Mouse (Mus musculus) 416B (cell line): ENCODE data around the gene Rara.
"Not testable (repeated sequence)": the region's sequence is repeated elsewhere in the genome, so short reads cannot be mapped to it uniquely, and the experiment has no call there.

ENCODE experiments used
- DNase-seq: peaks from one replicate; pipeline ENCODE4 v3.0.0; 2011; ENCODE audit warnings: low read depth

The Rara gene

GRCm38 (mm10) chr11:98968716-98969495, 41.3 kb downstream of the Rara start:
- DNase-seq: no peak

GRCm38 (mm10) chr11:98969496-98969927, 41.9 kb downstream of the Rara start:
- no peak for DNase-seq

- DNase-seq: no peak
Observed at GRCm38 (mm10) chr11:98970191-98970925, 42.7 kb downstream of the Rara start.

- no peak for DNase-seq
Observed at GRCm38 (mm10) chr11:98971316-98972031, 43.9 kb downstream of the Rara start.

DNA sequence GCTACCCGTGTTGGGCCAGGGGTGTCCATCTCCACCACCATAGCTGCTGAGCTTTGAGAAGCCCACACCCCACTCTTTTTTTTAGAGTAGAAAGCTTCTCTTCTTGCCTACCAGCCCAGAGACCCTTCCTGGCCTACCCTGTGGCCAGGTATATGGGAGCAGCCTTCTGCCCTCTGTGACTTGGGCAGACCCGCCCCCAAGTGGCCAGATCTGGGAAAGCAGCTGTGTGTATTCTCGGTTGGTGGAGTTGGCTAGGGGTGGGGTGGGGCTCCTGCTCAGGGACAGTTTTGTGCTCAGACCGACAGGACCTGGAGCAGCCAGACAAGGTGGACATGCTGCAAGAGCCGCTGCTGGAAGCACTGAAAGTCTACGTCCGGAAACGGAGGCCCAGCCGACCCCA, 44.6 kb downstream of the Rara start:
- peak; percentile 71 for DNase-seq

GRCm38 (mm10) chr11:98972801-98973360, 45.3 kb downstream of the Rara start:
- no peak for DNase-seq

DNA sequence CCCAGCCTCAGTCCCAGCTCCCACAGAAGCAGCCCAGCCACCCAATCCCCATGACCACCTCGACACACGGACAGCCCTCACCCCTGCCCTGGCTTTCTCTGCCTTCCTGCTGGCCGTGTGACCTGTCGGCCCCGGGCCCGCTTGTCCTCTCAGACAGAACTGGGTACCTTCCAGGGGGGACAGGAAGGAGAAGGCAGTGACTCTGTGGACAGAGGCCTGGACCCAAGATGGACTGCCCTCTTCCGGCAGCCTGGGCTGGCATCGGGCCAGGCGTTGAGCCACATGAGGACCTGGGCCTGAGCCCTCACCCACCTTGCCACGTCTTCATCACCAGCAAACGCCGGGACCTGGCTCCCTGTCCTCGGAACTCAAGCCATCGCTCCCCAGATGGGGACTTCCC, 46.0 kb downstream of the Rara start:
- no peak for DNase-seq

GRCm38 (mm10) chr11:98974213-98974612, 46.6 kb downstream of the Rara start:
- DNase-seq: no peak

DNA sequence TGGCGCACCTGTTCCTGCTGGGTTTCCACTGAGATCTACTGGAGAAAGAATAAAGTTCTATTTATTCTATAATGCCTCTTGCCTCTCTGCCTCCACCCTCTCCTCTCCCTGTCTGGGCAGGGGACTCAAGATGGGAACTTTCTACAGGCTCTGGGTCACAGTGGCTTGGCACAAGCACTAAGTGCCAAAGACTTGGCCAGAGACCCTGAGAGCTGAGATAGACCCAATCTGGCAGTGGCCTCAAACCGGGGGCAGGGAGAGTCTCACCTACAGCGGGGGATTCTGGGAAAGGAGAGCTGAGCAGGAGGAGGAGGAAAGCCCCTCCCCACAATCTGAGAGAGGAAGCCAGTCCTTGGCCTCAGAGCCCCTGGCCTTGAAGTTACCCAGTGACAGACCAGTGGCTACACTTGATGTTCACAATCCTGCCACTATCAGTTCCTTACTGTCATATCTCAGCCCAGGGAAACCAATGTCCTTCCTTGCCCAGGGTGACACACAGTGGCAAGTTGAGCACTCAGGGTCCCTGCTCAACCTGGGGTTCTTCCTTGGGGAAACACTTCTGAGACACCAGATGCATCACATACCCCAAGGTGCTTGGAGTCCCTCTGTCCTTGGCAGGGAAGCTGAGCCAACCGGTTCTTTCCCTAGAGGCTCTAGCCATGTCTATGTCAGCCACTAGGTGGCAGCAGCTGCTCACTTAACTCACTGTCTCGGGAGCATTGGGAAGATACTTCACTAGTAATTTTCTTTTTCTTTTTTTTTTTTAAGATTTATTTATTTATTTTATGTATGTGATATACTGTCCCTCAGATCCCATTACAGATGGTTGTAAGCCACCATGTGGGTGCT, 47.5 kb downstream of the Rara start:
- DNase-seq: peak; percentile 75

DNA sequence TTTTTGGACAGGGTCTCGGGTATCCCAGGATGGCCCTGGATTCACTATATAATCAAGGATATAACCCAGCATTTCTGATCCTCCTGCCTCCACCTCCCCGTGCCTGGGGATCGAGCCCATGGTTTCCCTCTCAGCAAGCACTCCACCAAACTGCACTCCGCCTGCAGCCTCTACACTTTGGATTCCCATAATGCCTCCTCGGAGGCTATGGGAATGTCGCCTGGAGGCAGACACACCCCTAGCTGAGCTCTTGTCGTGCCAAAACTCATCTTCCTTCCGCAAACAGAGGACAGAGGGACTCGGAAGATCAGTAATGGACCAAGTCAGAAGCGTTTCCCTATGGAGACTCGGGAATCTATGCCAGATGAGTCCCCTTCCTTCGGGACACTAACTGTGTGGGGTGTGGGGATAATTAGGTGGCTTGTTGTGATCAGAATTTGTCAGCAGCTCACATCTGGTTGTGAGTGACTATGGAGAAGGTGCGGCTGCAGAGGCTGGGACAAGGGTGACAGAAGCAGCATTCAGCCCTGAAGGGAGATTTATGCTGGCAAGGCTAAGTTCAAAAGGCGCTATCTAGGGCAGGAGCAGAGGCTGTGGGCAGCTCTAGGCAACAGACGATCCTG, 51.0 kb downstream of the Rara start:
- no peak for DNase-seq

DNA sequence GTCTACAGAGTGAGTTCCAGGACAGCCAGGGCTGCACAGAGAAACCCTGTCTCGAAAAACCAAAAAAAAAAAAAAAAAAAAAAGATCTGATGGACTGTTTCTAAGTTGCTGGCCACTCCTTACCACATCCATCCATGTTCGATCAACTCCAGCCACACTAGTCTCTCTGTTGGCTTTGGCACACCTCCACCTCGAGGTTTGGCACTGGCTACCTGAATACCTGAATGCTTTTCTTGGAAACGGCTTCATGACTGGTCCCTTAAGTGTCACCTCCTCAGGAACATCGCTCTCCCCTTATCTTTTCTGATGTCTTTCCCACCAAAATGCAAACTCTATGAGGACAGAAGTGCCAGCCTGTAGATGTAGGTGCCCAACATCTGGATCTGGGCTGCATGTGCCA, 51.7 kb downstream of the Rara start:
- DNase-seq: no peak

- DNase-seq: no peak
Observed at GRCm38 (mm10) chr11:98981289-98981996, 53.8 kb downstream of the Rara start.

GRCm38 (mm10) chr11:98981997-98982772, 54.6 kb downstream of the Rara start:
- DNase-seq: no peak

DNA sequence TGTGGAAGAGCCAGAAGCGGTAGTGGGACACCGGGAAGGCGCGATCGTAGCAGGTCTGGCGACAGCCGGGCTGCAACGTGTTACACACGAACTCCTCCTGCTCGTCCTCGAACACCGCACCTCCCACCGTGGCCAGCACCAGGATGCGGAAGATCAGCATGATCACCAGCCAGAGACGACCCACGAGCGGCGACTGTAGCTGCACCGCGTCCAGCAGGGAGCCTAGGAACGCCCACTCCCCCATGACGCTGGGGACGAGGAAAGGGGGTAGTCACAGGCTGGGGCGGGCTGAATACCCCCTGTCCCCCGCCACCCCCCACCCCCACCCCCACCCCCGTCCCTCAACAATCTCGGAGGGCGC, 55.1 kb downstream of the Rara start, which contains the start of gene Gjd3:
Gjd3 (minus strand) TSS at position 244 of the 361 bp plus-strand sequence.
- no peak for DNase-seq

- DNase-seq: no peak
Observed at GRCm38 (mm10) chr11:98983551-98983950, 55.9 kb downstream of the Rara start.

DNA sequence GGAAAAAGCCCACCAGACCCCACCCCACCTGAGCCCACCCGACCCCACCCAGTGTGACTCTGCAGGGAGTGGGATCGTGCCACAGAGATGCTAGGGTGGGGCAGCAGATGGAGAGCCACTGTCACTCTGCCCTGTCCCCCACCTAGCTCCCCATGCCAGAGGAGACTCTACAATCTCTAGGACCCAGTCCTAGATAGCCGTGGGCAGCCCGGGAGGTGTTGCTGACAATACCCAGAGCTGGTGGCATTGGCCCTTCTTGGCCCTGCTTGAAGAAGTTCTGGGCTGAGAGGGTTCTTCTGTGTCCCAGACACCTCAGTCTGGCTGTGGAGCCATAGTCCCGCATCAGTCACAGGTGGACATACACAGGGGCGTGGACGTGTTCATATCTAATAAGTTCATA, 57.9 kb downstream of the Rara start:
- no peak for DNase-seq

- DNase-seq: not testable (repeated sequence)
Observed at GRCm38 (mm10) chr11:98988260-98988659, 60.6 kb downstream of the Rara start.

- DNase-seq: no peak
Observed at GRCm38 (mm10) chr11:98990866-98991265, 63.2 kb downstream of the Rara start.

- DNase-seq: no peak
Observed at GRCm38 (mm10) chr11:98995987-98996386, 68.4 kb downstream of the Rara start.

DNA sequence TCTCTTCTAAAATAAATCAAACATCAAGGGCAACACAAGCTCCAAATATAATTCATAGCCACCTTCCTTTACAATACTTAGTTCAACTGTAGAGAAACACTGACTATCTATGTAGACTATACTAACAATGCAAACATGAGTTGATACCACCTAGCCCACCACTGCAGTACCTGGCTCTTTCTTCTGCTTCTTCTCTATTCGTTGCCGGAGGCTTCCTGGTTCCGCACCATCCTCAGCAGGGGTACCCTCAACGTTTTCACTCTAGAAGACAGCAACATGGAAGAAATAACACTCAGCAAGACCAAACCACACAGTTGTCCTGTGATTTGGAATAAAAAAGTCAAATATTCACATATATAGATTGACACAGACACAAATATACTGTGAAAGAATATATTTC, 70.0 kb downstream of the Rara start:
- no peak for DNase-seq
